Mouse (Mus musculus): Measurements from ENCODE around the gene Alas2. TPM values are rescaled to one million over a fixed set of nuclear protein-coding genes. Genes with fewer than 3 reads are reported as not detected.

Gene Alas2
- not detected in 2 replicates for polyA plus RNA-seq (2011; ENCODE audit: insufficient read length, low read depth, missing spikeins)

GRCm38 (mm10) chrX:150547239-150547638 is at the start of gene Alas2:
Gene Alas2, plus strand, starts transcription at chrX:150547375.
- TF ChIP-seq CTCF (IDR thresholded peaks at IDR 0.05; ENCODE audit: borderline replicate concordance, insufficient read depth, low read length) (no peak), POLR2A (IDR thresholded peaks at IDR 0.05; ENCODE audit: low read depth, low read length) (no peak)
- Histone ChIP-seq H3K4me3 (ENCODE audit: insufficient read depth, low read length) (no peak within 1 kb of the TSS), H3K27ac (ENCODE audit: insufficient read depth, low read length) (no peak within 1 kb of the TSS), H3K4me1 (ENCODE audit: control insufficient read depth, insufficient read depth, low read length) (no peaks in the 10 kb centered on the region)

- no peaks in the 10 kb centered on the region for H3K4me1 ChIP-seq (ENCODE audit: control insufficient read depth, insufficient read depth, low read length)
- no peak overlapping the region for H3K4me3 ChIP-seq (ENCODE audit: insufficient read depth, low read length)
- H3K27ac ChIP-seq (ENCODE audit: insufficient read depth, low read length), result no peak overlapping the region
- TF ChIP-seq CTCF (IDR thresholded peaks at IDR 0.05; ENCODE audit: borderline replicate concordance, insufficient read depth, low read length), result no peak
- no peak for TF ChIP-seq POLR2A (IDR thresholded peaks at IDR 0.05; ENCODE audit: low read depth, low read length)
Observed at GRCm38 (mm10) chrX:150508696-150509095, 38.5 kb upstream of the Alas2 start.

GRCm38 (mm10) chrX:150510631-150511030 is 36.5 kb upstream of the Alas2 start:
- TF ChIP-seq POLR2A (IDR thresholded peaks at IDR 0.05; ENCODE audit: low read depth, low read length), result no peak
- no peak for TF ChIP-seq CTCF (IDR thresholded peaks at IDR 0.05; ENCODE audit: borderline replicate concordance, insufficient read depth, low read length)
- Histone ChIP-seq H3K27ac (ENCODE audit: insufficient read depth, low read length) (no peak overlapping the region), H3K4me1 (ENCODE audit: control insufficient read depth, insufficient read depth, low read length) (no peaks in the 10 kb centered on the region), H3K4me3 (ENCODE audit: insufficient read depth, low read length) (no peak overlapping the region)

DNA sequence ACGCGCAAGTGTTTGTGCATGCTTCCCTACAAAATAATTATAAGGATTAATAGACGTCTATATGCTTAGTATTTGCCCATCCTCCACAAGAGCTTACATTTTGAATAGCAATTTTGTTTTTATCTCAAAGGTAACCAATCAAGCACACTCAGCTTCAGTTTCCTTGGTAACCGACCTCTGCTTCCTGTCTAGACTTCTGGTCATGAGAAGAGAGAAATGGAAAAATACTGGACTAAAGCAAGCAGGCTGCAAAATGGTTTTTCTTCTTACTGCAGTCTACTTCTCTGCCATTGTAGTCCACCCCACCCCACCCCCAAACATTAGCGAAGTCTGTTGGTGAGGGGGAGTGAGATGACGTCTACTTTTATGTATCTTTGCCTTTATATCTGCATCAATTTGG is 35.9 kb upstream of the Alas2 start:
- H3K27ac ChIP-seq (ENCODE audit: insufficient read depth, low read length), result no peak overlapping the region
- H3K4me3 ChIP-seq (ENCODE audit: insufficient read depth, low read length), result no peak overlapping the region
- TF ChIP-seq POLR2A (IDR thresholded peaks at IDR 0.05; ENCODE audit: low read depth, low read length) (no peak), CTCF (IDR thresholded peaks at IDR 0.05; ENCODE audit: borderline replicate concordance, insufficient read depth, low read length) (no peak)
- no peaks in the 10 kb centered on the region for H3K4me1 ChIP-seq (ENCODE audit: control insufficient read depth, insufficient read depth, low read length)

DNA sequence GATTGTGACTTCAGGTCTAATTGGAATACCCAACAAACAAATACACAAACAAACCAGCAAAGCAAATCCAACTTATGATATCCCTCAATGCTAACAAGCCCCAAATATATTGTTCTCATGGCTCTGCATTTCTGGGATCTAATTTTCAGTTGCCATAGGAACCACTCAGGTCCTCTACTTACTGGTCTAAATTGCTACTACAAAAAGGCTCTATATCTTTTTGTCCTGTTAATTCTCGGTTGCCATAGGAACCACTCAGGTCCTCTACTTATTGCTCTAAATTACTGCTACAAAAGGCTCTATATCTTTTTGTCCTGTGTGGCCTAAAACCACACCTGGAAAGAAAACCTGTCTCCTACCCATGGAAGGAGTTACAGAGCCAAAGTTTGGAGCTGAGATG is 33.0 kb upstream of the Alas2 start:
- Histone ChIP-seq H3K4me1 (ENCODE audit: control insufficient read depth, insufficient read depth, low read length) (no peaks in the 10 kb centered on the region), H3K27ac (ENCODE audit: insufficient read depth, low read length) (no peak overlapping the region), H3K4me3 (ENCODE audit: insufficient read depth, low read length) (no peak overlapping the region)
- TF ChIP-seq CTCF (IDR thresholded peaks at IDR 0.05; ENCODE audit: borderline replicate concordance, insufficient read depth, low read length) (no peak), POLR2A (IDR thresholded peaks at IDR 0.05; ENCODE audit: low read depth, low read length) (no peak)

DNA sequence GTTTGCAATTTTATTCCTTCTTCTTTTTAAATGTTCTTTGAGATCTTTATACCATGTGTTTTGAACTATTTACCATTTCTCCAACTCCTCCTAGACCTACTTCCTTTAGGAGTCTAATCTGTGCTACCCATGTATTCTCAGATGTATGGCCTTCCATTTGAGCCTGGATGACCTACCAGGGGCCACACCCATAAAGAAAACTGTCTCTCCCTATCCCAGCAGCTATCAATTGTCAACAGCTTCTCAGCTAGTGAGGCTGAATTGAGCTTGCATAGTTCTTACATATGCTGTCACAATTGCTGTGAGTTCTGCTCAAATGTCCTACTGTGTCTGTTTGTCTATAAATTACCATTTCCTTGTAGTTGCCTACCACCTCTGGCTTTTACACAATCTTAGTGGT is 31.2 kb upstream of the Alas2 start:
- no peak overlapping the region for H3K4me3 ChIP-seq (ENCODE audit: insufficient read depth, low read length)
- no peaks in the 10 kb centered on the region for H3K4me1 ChIP-seq (ENCODE audit: control insufficient read depth, insufficient read depth, low read length)
- no peak overlapping the region for H3K27ac ChIP-seq (ENCODE audit: insufficient read depth, low read length)
- no peak for TF ChIP-seq POLR2A (IDR thresholded peaks at IDR 0.05; ENCODE audit: low read depth, low read length)
- no peak for TF ChIP-seq CTCF (IDR thresholded peaks at IDR 0.05; ENCODE audit: borderline replicate concordance, insufficient read depth, low read length)

GRCm38 (mm10) chrX:150516477-150516876 is 30.7 kb upstream of the Alas2 start:
- Histone ChIP-seq H3K4me1 (ENCODE audit: control insufficient read depth, insufficient read depth, low read length) (no peaks in the 10 kb centered on the region), H3K4me3 (ENCODE audit: insufficient read depth, low read length) (no peak overlapping the region), H3K27ac (ENCODE audit: insufficient read depth, low read length) (no peak overlapping the region)
- TF ChIP-seq CTCF (IDR thresholded peaks at IDR 0.05; ENCODE audit: borderline replicate concordance, insufficient read depth, low read length) (no peak), POLR2A (IDR thresholded peaks at IDR 0.05; ENCODE audit: low read depth, low read length) (no peak)

- no peak overlapping the region for H3K4me3 ChIP-seq (ENCODE audit: insufficient read depth, low read length)
- no peak overlapping the region for H3K27ac ChIP-seq (ENCODE audit: insufficient read depth, low read length)
- TF ChIP-seq CTCF (IDR thresholded peaks at IDR 0.05; ENCODE audit: borderline replicate concordance, insufficient read depth, low read length), result no peak
- TF ChIP-seq POLR2A (IDR thresholded peaks at IDR 0.05; ENCODE audit: low read depth, low read length), result no peak
- no peaks in the 10 kb centered on the region for H3K4me1 ChIP-seq (ENCODE audit: control insufficient read depth, insufficient read depth, low read length)
Observed at GRCm38 (mm10) chrX:150540111-150540510, 7.1 kb upstream of the Alas2 start.

DNA sequence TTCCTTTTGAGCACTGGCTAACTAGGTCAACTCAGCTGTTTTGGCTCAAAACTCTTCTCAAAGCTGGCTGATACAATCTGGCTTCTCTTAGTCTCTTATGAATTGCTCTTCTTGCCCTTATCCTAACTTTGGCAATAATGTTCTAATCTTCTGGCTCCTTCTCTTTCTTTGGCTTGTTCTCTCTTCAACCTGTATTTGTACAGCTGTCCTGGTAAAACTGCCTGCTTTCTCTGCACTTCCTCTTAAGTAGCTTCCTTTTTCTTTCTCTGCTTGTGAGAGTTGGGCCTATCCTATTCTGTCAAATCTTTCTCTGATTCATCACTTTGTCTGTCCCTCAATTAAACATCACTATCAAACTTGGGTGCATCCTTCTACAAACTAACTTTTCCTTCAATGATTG is 5.5 kb upstream of the Alas2 start:
- H3K4me1 ChIP-seq (ENCODE audit: control insufficient read depth, insufficient read depth, low read length), result no peaks in the 10 kb centered on the region
- TF ChIP-seq POLR2A (IDR thresholded peaks at IDR 0.05; ENCODE audit: low read depth, low read length) (no peak), CTCF (IDR thresholded peaks at IDR 0.05; ENCODE audit: borderline replicate concordance, insufficient read depth, low read length) (no peak)
- H3K4me3 ChIP-seq (ENCODE audit: insufficient read depth, low read length), result no peak overlapping the region
- H3K27ac ChIP-seq (ENCODE audit: insufficient read depth, low read length), result no peak overlapping the region

DNA sequence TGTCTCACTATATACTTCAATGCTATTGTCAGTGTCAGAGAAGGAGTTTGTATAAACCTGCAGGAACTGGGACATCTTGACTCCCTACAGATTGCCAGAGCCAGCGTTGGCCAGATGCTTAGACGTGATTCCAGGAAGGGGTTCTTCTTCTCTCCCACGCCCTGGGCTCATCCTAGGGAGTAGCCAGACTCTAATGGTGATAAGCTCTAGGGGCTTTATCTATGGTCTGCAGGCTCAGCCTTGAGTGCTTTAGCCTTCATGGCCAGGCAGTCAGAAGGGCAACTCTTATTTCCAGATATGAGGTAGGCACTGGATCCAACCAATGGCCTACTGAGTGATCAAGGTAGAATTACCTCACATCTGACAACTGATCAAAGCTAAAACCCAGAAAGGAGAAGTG is 2.5 kb downstream of the Alas2 start:
- H3K4me1 ChIP-seq (ENCODE audit: control insufficient read depth, insufficient read depth, low read length), result no peaks in the 10 kb centered on the region
- TF ChIP-seq POLR2A (IDR thresholded peaks at IDR 0.05; ENCODE audit: low read depth, low read length), result no peak
- TF ChIP-seq CTCF (IDR thresholded peaks at IDR 0.05; ENCODE audit: borderline replicate concordance, insufficient read depth, low read length), result no peak
- H3K4me3 ChIP-seq (ENCODE audit: insufficient read depth, low read length), result no peak overlapping the region

DNA sequence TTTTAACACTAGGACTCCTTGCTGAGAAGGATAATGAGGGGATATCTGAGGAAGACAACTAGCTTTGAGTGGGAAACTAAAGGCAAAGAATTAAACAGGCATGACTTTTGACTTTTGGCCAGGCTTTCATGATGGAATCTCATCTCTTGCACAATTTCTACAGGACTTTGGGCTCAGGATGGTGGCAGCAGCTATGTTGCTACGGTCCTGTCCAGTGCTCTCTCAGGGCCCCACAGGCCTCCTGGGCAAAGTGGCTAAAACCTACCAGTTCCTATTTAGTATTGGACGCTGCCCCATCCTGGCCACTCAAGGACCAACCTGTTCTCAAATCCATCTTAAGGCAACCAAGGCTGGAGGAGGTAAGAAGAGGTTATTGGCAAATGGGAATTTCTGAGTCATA is 4.8 kb downstream of the Alas2 start:
- TF ChIP-seq POLR2A (IDR thresholded peaks at IDR 0.05; ENCODE audit: low read depth, low read length), result no peak
- H3K4me3 ChIP-seq (ENCODE audit: insufficient read depth, low read length), result no peak overlapping the region
- no peaks in the 10 kb centered on the region for H3K4me1 ChIP-seq (ENCODE audit: control insufficient read depth, insufficient read depth, low read length)
- no peak overlapping the region for H3K27ac ChIP-seq (ENCODE audit: insufficient read depth, low read length)

More for the DNA sequence above, 2.5 kb downstream of the Alas2 start:
- H3K27ac ChIP-seq (ENCODE audit: insufficient read depth, low read length), result no peak overlapping the region
